Mouse (Mus musculus): Measurements from ENCODE around the gene Gm12258. TPM values are rescaled to one million over a fixed set of nuclear protein-coding genes. Genes with fewer than 3 reads are reported as not detected.

The Gm12258 gene
- total and polyA plus RNA-seq, 2 experiments, result 1.2 to 2.5 TPM

DNA sequence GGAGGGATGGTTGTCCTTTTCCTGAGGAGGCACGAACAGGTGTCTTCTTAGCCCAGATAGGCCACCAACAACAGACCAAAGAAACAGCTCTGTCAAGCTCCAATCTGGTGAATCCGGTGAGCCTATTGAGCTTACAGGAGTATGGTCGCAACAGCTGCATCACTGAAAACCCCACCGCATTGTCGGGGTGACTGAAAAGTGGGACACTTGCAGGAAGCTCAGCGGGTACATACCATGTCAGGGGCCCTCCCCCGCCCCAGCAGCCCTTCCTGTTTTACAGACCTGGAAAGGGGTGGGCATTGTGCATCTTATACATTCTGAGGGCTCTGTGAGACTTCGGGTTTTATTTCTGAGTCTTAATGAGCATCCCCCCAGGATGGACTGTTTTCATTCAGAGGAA is 36.8 kb downstream of the Gm12258 start:
- no peak for DNase-seq (ENCODE audit: extremely low read depth, low read depth, low spot score)
- TF ChIP-seq POLR2A (IDR thresholded peaks at IDR 0.05; ENCODE audit: extremely low read depth, insufficient read depth, low read length) (no peak), CTCF (IDR thresholded peaks at IDR 0.05; ENCODE audit: low read depth, low read length) (no peak)
- peaks cover 17% of the 10 kb centered on the region for H3K36me3 ChIP-seq (ENCODE audit: control insufficient read depth, insufficient read depth, low read length)
- no peak overlapping the region for H3K4me3 ChIP-seq (ENCODE audit: insufficient read depth, low read depth, low read length)
- peaks cover 2% of the 10 kb centered on the region; the same call in 1 of the 2 replicates for H3K4me1 ChIP-seq (ENCODE audit: control insufficient read depth, insufficient read depth, low read length)
- WGBS, result 88% methylated on average over 8 of the region's 8 CpGs
- H3K9ac ChIP-seq (ENCODE audit: low read depth, low read length), result no peak overlapping the region
- H3K27me3 ChIP-seq (ENCODE audit: control insufficient read depth, insufficient read depth, low read length), result no peaks in the 10 kb centered on the region
- H3K27ac ChIP-seq (replicated peaks; ENCODE audit: insufficient read depth, low read depth, low read length), result no peak overlapping the region
- H3K79me2 ChIP-seq (ENCODE audit: control insufficient read depth, insufficient read depth, low read length), result no peaks in the 10 kb centered on the region

DNA sequence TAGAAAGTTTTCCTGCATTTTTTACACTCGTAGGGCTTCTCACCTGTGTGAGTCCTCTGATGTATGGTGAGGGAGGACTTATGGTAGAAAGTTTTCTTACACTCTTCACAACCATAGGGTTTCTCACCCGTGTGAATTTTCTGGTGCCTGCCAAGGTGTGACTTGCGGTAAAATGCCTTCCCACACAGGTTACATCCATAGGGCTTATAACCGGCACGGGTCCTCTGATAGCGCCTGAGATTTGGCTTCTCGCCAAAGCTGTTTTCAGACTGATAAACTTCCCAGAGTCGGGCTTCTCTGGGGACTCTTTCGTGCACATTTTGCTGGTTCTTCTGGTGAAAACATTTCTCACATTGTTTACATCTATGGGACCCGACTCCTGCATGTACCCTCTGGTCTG is 43.6 kb downstream of the Gm12258 start:
- Histone ChIP-seq H3K4me1 (ENCODE audit: control insufficient read depth, insufficient read depth, low read length) (no peaks in the 10 kb centered on the region), H3K36me3 (ENCODE audit: control insufficient read depth, insufficient read depth, low read length) (peaks cover 35% of the 10 kb centered on the region)
- no peak for DNase-seq (ENCODE audit: extremely low read depth, low read depth, low spot score)

DNA sequence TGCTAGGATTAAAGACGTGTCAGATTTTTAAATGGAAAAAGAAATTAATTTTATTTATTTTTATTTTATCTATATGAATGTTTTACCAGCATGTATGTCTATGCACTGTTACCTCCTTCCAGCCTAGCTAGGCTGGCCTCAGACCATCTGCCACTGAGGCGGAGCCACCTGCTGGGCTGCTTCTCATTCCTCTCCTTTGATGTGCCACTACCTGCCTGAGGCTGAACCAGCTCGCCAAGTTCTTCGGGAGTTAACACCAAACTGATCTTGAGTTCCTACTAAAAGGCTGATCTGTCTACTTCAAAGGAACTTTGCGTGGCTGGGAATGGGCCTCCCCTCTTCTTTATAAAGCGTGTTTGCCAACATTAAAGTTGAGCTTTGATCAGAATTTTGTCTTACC is 47.5 kb downstream of the Gm12258 start:
- H3K4me3 ChIP-seq (ENCODE audit: insufficient read depth, low read depth, low read length), result no peak overlapping the region

More for the DNA sequence above, 43.6 kb downstream of the Gm12258 start:
- no peaks in the 10 kb centered on the region for H3K27me3 ChIP-seq (ENCODE audit: control insufficient read depth, insufficient read depth, low read length)
- no peak overlapping the region for H3K4me3 ChIP-seq (ENCODE audit: insufficient read depth, low read depth, low read length)
- H3K79me2 ChIP-seq (ENCODE audit: control insufficient read depth, insufficient read depth, low read length), result no peaks in the 10 kb centered on the region
- WGBS, result 89% methylated on average over 10 of the region's 10 CpGs
- H3K27ac ChIP-seq (replicated peaks; ENCODE audit: insufficient read depth, low read depth, low read length), result no peak overlapping the region
- TF ChIP-seq CTCF (IDR thresholded peaks at IDR 0.05; ENCODE audit: low read depth, low read length) (no peak), POLR2A (IDR thresholded peaks at IDR 0.05; ENCODE audit: extremely low read depth, insufficient read depth, low read length) (no peak)
- H3K9ac ChIP-seq (ENCODE audit: low read depth, low read length), result no peak overlapping the region

DNA sequence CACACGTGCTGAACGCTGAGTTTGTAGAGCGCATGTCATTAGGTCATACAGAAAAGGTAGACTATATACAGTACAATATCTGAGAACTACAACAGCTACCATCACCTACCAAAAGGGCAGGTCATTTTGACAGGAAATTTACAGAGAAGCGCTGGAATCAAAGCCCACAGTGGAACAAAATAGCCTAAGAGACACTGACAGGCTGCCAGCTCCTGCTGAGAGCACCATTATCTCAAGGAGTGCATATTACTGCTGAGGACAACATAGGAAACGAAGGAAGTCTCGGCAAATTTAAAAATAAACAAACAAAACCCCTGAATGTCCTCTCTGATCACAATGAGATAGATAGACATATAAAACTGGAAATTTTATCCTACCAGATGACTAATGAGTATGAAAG is 50.5 kb downstream of the Gm12258 start:
- Histone ChIP-seq H3K27ac (replicated peaks; ENCODE audit: insufficient read depth, low read depth, low read length) (no peak overlapping the region), H3K27me3 (ENCODE audit: control insufficient read depth, insufficient read depth, low read length) (no peaks in the 10 kb centered on the region), H3K36me3 (ENCODE audit: control insufficient read depth, insufficient read depth, low read length) (peaks cover 54% of the 10 kb centered on the region), H3K4me1 (ENCODE audit: control insufficient read depth, insufficient read depth, low read length) (no peaks in the 10 kb centered on the region), H3K4me3 (ENCODE audit: insufficient read depth, low read depth, low read length) (no peak overlapping the region), H3K9ac (ENCODE audit: low read depth, low read length) (no peak overlapping the region), H3K79me2 (ENCODE audit: control insufficient read depth, insufficient read depth, low read length) (peaks cover 4% of the 10 kb centered on the region; the same call in 1 of the 2 replicates)
- DNase-seq (ENCODE audit: extremely low read depth, low read depth, low spot score), result no peak
- WGBS, result 88% methylated on average over 6 of the region's 6 CpGs
- TF ChIP-seq CTCF (IDR thresholded peaks at IDR 0.05; ENCODE audit: low read depth, low read length) (no peak), POLR2A (IDR thresholded peaks at IDR 0.05; ENCODE audit: extremely low read depth, insufficient read depth, low read length) (no peak)

More for the DNA sequence above, 47.5 kb downstream of the Gm12258 start:
- H3K27me3 ChIP-seq (ENCODE audit: control insufficient read depth, insufficient read depth, low read length), result no peaks in the 10 kb centered on the region
- 0 out of 2 replicates have a peak, but pooled peaks cover 4% of the 10 kb centered on the region for H3K79me2 ChIP-seq (ENCODE audit: control insufficient read depth, insufficient read depth, low read length)
- no peaks in the 10 kb centered on the region for H3K4me1 ChIP-seq (ENCODE audit: control insufficient read depth, insufficient read depth, low read length)
- H3K27ac ChIP-seq (replicated peaks; ENCODE audit: insufficient read depth, low read depth, low read length), result no peak overlapping the region
- 96% methylated on average over 6 of the region's 6 CpGs for WGBS
- no peak overlapping the region for H3K9ac ChIP-seq (ENCODE audit: low read depth, low read length)
- TF ChIP-seq POLR2A (IDR thresholded peaks at IDR 0.05; ENCODE audit: extremely low read depth, insufficient read depth, low read length) (no peak), CTCF (IDR thresholded peaks at IDR 0.05; ENCODE audit: low read depth, low read length) (no peak)
- peaks cover 58% of the 10 kb centered on the region for H3K36me3 ChIP-seq (ENCODE audit: control insufficient read depth, insufficient read depth, low read length)
- no peak for DNase-seq (ENCODE audit: extremely low read depth, low read depth, low spot score)

DNA sequence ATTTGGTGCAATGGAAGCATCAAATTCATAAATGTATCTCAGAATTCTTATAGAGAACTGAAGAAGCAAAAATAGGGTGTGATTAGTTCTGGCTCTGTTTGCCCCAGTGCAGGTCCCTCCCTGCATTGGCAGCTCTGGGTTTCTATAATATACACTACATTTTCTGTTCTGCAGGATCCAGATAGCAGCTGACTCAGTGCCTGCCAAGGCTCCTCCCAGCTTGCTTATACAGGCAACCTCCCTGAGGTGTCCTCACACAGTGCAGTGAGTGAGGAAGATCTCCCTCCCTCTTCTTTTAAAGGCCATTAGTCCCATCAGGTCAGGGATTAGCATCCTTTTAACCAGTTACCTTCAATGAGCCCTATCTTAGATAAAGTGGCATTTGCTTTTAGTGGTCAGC is 54.1 kb downstream of the Gm12258 start:
- Histone ChIP-seq H3K9ac (ENCODE audit: low read depth, low read length) (no peak overlapping the region), H3K4me3 (ENCODE audit: insufficient read depth, low read depth, low read length) (no peak overlapping the region), H3K27me3 (ENCODE audit: control insufficient read depth, insufficient read depth, low read length) (no peaks in the 10 kb centered on the region), H3K79me2 (ENCODE audit: control insufficient read depth, insufficient read depth, low read length) (peaks cover 7% of the 10 kb centered on the region; the same call in 1 of the 2 replicates), H3K4me1 (ENCODE audit: control insufficient read depth, insufficient read depth, low read length) (peaks cover 4% of the 10 kb centered on the region), H3K36me3 (ENCODE audit: control insufficient read depth, insufficient read depth, low read length) (peaks cover 37% of the 10 kb centered on the region), H3K27ac (replicated peaks; ENCODE audit: insufficient read depth, low read depth, low read length) (no peak overlapping the region)
- no peak for TF ChIP-seq CTCF (IDR thresholded peaks at IDR 0.05; ENCODE audit: low read depth, low read length)
- no peak for TF ChIP-seq POLR2A (IDR thresholded peaks at IDR 0.05; ENCODE audit: extremely low read depth, insufficient read depth, low read length)
- DNase-seq (ENCODE audit: extremely low read depth, low read depth, low spot score), result no peak

DNA sequence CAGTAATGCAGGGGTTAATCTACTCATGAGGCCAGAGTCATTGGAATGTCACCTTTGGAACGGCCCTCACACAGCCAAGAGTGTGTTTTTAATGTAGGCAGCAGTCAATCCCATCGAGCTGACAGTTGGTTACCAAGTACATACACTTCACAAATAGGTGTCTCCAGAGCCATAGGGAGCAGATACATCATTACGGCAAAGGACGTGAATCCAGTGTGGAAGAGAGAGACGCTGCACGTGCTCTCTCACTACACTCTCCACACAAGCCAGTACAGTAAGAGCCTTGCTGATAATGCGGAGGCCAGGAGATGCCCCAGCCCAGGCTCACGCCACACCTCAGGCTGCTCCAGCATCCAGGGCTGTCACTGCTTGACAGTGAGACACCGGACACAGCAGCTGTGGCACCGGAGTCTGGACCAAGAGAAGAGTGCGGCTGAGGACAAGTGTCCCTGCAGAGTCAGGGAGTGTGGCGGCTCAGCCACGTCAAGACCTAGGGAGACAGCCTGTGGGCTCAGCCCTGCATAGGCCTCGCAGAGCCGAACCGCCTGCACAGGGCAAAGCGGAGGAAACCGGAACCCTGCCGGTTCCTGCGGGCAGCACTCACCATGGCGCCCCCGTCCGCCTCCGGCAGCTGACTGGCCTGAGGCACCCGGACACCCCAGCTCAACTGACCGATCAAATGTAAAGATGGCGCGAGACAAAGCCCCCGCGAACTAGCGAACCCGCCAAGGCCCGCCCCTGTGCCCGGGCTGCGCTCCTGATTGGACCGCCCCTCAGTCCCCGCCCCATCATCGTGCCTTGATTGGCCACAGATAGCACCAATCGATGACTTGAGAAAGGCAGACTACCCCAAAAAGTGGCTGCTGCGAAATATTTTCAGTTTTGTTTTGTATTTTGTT is 56.8 kb downstream of the Gm12258 start, which contains the start of gene Zfp39:
Gene Zfp39 (minus strand): TSS at position 715 of the 899 bp plus-strand sequence.
- TF ChIP-seq POLR2A (IDR thresholded peaks at IDR 0.05; ENCODE audit: extremely low read depth, insufficient read depth, low read length) (peak; percentile 73), CTCF (IDR thresholded peaks at IDR 0.05; ENCODE audit: low read depth, low read length) (no peak)
- DNase-seq (ENCODE audit: extremely low read depth, low read depth, low spot score), result peak; percentile 81
- peak within 1 kb of the TSS; percentile 80 for H3K27ac ChIP-seq (replicated peaks; ENCODE audit: insufficient read depth, low read depth, low read length)
- H3K9ac ChIP-seq (ENCODE audit: low read depth, low read length), result peak within 1 kb of the TSS; percentile 80
- H3K4me3 ChIP-seq (ENCODE audit: insufficient read depth, low read depth, low read length), result peak within 1 kb of the TSS; percentile 83
- WGBS, result under 1% methylated on average over 40 of the region's 40 CpGs
- H3K27me3 ChIP-seq (ENCODE audit: control insufficient read depth, insufficient read depth, low read length), result no peaks in the 10 kb centered on the region
- H3K4me1 ChIP-seq (ENCODE audit: control insufficient read depth, insufficient read depth, low read length), result peaks cover 4% of the 10 kb centered on the region
- H3K36me3 ChIP-seq (ENCODE audit: control insufficient read depth, insufficient read depth, low read length), result peaks cover 22% of the 10 kb centered on the region
- H3K79me2 ChIP-seq (ENCODE audit: control insufficient read depth, insufficient read depth, low read length), result peaks cover 3% of the 10 kb centered on the region; the same call in 1 of the 2 replicates

Data from liver, adult 2 months (tissue).